Mouse (Mus musculus) hindbrain, embryonic 11.5 days (tissue): ENCODE data around the gene Cyp4f17. TPM values are rescaled to one million over a fixed set of nuclear protein-coding genes. Genes with fewer than 3 reads are reported as not detected.
"Not testable (repeated sequence)": the region's sequence is repeated elsewhere in the genome, so short reads cannot be mapped to it uniquely, and the experiment has no call there.

Experiments used
- ATAC-seq: fragments of 200-750 bp; cut with Nextera tagmentation; 2 replicates; pipeline ENCODE4 v1.8.0; 2017; ENCODE audit warnings: mild to moderate bottlenecking, moderate TSS enrichment, moderate library complexity; ENCODE audit not compliant: low FRiP score
- DNase-seq: peaks from one replicate; pipeline ENCODE4 v3.0.0-alpha.2; 2015; ENCODE audit warnings: low spot score
- H3K27ac ChIP-seq: fragments of 300-500 bp; sonication (generic); 2 replicates; pipeline ENCODE4 v1.5.1; 2014; ENCODE audit warnings: mild to moderate bottlenecking, low read depth, low read length
- H3K27me3 ChIP-seq: fragments of 300-500 bp; sonication (generic); 2 replicates; pipeline ENCODE4 v1.6.1; 2014; ENCODE audit warnings: mild to moderate bottlenecking, low read length, moderate library complexity, mixed read lengths; ENCODE audit not compliant: control insufficient read depth, insufficient read depth
- H3K36me3 ChIP-seq: fragments of 300-500 bp; sonication (generic); 2 replicates; pipeline ENCODE4 v1.6.1; 2014; ENCODE audit warnings: mild to moderate bottlenecking, low read length, moderate library complexity, mixed read lengths; ENCODE audit not compliant: control insufficient read depth, insufficient read depth
- H3K4me1 ChIP-seq: fragments of 300-500 bp; sonication (generic); replicated peaks from 2 replicates; pipeline ENCODE4 v1.6.1; 2014; ENCODE audit warnings: low read length, mixed read lengths; ENCODE audit not compliant: control insufficient read depth, insufficient read depth
- H3K4me2 ChIP-seq: fragments of 300-500 bp; sonication (generic); replicated peaks from 2 replicates; pipeline ENCODE4 v1.6.1; 2014; ENCODE audit warnings: mild to moderate bottlenecking, low read depth, low read length
- H3K4me3 ChIP-seq: fragments of 300-500 bp; sonication (generic); 2 replicates; pipeline ENCODE4 v1.5.1; 2014; ENCODE audit warnings: low read depth, low read length
- H3K9ac ChIP-seq: fragments of 300-500 bp; sonication (generic); 2 replicates; pipeline ENCODE4 v1.6.1; 2014; ENCODE audit warnings: low read depth, low read length
- H3K9me3 ChIP-seq: fragments of 300-500 bp; sonication (generic); 2 replicates; pipeline ENCODE4 v1.6.1; 2016; ENCODE audit warnings: low read length; ENCODE audit not compliant: control insufficient read depth
- WGBS: fragments of 180-500 bp; shearing (Covaris S2); extraction: QIAGEN DNeasy Blood & Tissue Kit; methylation state at CpG from one replicate; pipeline ENCODE4 v1.1.7; 2014; 5-methylcytosine and 5-hydroxymethylcytosine counted together
- polyA plus RNA-seq: library from polyadenylated mRNA; unstranded; fragments of >200 nt; fragmentation: Nextera tagmentation; extraction: Ambion mirVana; gene quantifications from 2 replicates; pipeline ENCODE4 v1.2.1, GENCODE M21; 2014

Cyp4f17 gene
- polyA plus RNA-seq, 1 experiment from 2014 or later = 10.3 TPM

GRCm38 (mm10) chr17:32536051-32536866 is 30.4 kb downstream of the Cyp4f17 start, which contains the start of gene Cyp4f16:
Cyp4f16 (plus strand) TSS chr17:32536558.
- Histone ChIP-seq H3K9ac (peak within 1 kb of the TSS; percentile 24; the same call in 1 of the 2 replicates), H3K4me2 (peak within 1 kb of the TSS; percentile 36), H3K4me3 (peak within 1 kb of the TSS; percentile 26)
- not testable (repeated sequence) for H3K36me3 ChIP-seq, H3K4me1 ChIP-seq, H3K27ac ChIP-seq, H3K9me3 ChIP-seq, H3K27me3 ChIP-seq
- WGBS = 18% methylated on average over 5 of the region's 5 CpGs
- peak; percentile 76 for ATAC-seq
- DNase-seq = peak; percentile 74

- no peak for ATAC-seq
- Histone ChIP-seq H3K4me3 (peak overlapping the region; percentile 26), H3K27me3 (no peaks in the 10 kb centered on the region), H3K4me1 (no peaks in the 10 kb centered on the region), H3K4me2 (peak overlapping the region; percentile 36), H3K36me3 (no peaks in the 10 kb centered on the region), H3K9ac (peak overlapping the region; percentile 24; the same call in 1 of the 2 replicates), H3K27ac (no peak overlapping the region), H3K9me3 (no peaks in the 10 kb centered on the region)
- WGBS = 73% methylated on average over 5 of the region's 5 CpGs
- DNase-seq = no peak
Observed at GRCm38 (mm10) chr17:32536867-32537250, 31.0 kb downstream of the Cyp4f17 start.

GRCm38 (mm10) chr17:32544792-32545191 is 38.9 kb downstream of the Cyp4f17 start:
- not testable (repeated sequence) for H3K9ac ChIP-seq, H3K4me1 ChIP-seq, H3K4me3 ChIP-seq, ATAC-seq, H3K4me2 ChIP-seq, H3K27me3 ChIP-seq, DNase-seq, H3K36me3 ChIP-seq, H3K9me3 ChIP-seq, H3K27ac ChIP-seq
- 94% methylated on average over 5 of the region's 5 CpGs for WGBS

- peak; percentile 22; the same call in 1 of the 2 replicates for ATAC-seq
- H3K27ac ChIP-seq, H3K36me3 ChIP-seq, H3K27me3 ChIP-seq, DNase-seq, H3K9me3 ChIP-seq, H3K9ac ChIP-seq, H3K4me1 ChIP-seq: not testable (repeated sequence)
- Histone ChIP-seq H3K4me2 (peak overlapping the region; percentile 46), H3K4me3 (peak overlapping the region; percentile 23; the same call in 1 of the 2 replicates)
- WGBS = 89% methylated on average over 3 of the region's 3 CpGs
Observed at GRCm38 (mm10) chr17:32550377-32550776, 44.5 kb downstream of the Cyp4f17 start.

GRCm38 (mm10) chr17:32550900-32551770 is 45.3 kb downstream of the Cyp4f17 start:
- peak; percentile 89 for DNase-seq
- WGBS = 13% methylated on average over 20 of the region's 20 CpGs
- peak overlapping the region; percentile 47; the same call in 1 of the 2 replicates for H3K9ac ChIP-seq
- peak overlapping the region; percentile 46 for H3K4me2 ChIP-seq
- H3K27me3 ChIP-seq = no peaks in the 10 kb centered on the region
- H3K36me3 ChIP-seq = no peaks in the 10 kb centered on the region
- no peaks in the 10 kb centered on the region for H3K4me1 ChIP-seq
- peak; percentile 86 for ATAC-seq
- H3K27ac ChIP-seq = no peak overlapping the region
- peak overlapping the region; percentile 23 for H3K4me3 ChIP-seq
- H3K9me3 ChIP-seq = no peaks in the 10 kb centered on the region

GRCm38 (mm10) chr17:32553016-32553415 is 47.2 kb downstream of the Cyp4f17 start:
- H3K9ac ChIP-seq, ATAC-seq: not testable (repeated sequence)
- WGBS = 40% methylated on average over 1 of the region's 1 CpGs

GRCm38 (mm10) chr17:32554368-32554767 is 48.5 kb downstream of the Cyp4f17 start:
- H3K36me3 ChIP-seq, H3K4me2 ChIP-seq, ATAC-seq, H3K4me1 ChIP-seq, DNase-seq, H3K9ac ChIP-seq, H3K27ac ChIP-seq, H3K4me3 ChIP-seq, H3K27me3 ChIP-seq, H3K9me3 ChIP-seq: not testable (repeated sequence)
- WGBS = 82% methylated on average over 9 of the region's 9 CpGs

More at GRCm38 (mm10) chr17:32553016-32553415, 47.2 kb downstream of the Cyp4f17 start:
- not testable (repeated sequence) for H3K4me3 ChIP-seq, H3K4me1 ChIP-seq, H3K27me3 ChIP-seq, H3K9me3 ChIP-seq, H3K27ac ChIP-seq, H3K36me3 ChIP-seq, DNase-seq, H3K4me2 ChIP-seq

GRCm38 (mm10) chr17:32563301-32563700 is 57.5 kb downstream of the Cyp4f17 start:
- H3K4me3 ChIP-seq, DNase-seq, H3K4me1 ChIP-seq, H3K27me3 ChIP-seq, H3K27ac ChIP-seq, H3K9me3 ChIP-seq, ATAC-seq, H3K9ac ChIP-seq, H3K4me2 ChIP-seq, H3K36me3 ChIP-seq: not testable (repeated sequence)
- 89% methylated on average over 2 of the region's 2 CpGs for WGBS
